Mouse (Mus musculus) adrenal gland, postnatal 36 days (tissue): Measurements from ENCODE around the gene Csnk1g2. TPM values are rescaled to one million over a fixed set of nuclear protein-coding genes. Genes with fewer than 3 reads are reported as not detected.
"Not testable (repeated sequence)": the region's sequence is repeated elsewhere in the genome, so short reads cannot be mapped to it uniquely, and the experiment has no call there.

Experiments used
- DNase-seq, 2 experiments: peaks; one replicate each; pipeline ENCODE4 v3.0.0; 2021; ENCODE audit warnings: mixed read lengths in 1 of 2
- total RNA-seq, 2 experiments: library from RNA; stranded (reverse); gene quantifications; 2 replicates each; pipeline ENCODE4 v1.2.3; 2021

Gene Csnk1g2
- total RNA-seq, 2 experiments from 2014 or later, result 129 to 135 TPM

GRCm38 (mm10) chr10:80623457-80624191 is 986 bp downstream of the Csnk1g2 start:
- DNase-seq, result peak; percentile 73 to 80

GRCm38 (mm10) chr10:80625764-80626163 is 3.1 kb downstream of the Csnk1g2 start:
- DNase-seq, result no peak

GRCm38 (mm10) chr10:80627685-80628084 is 5.0 kb downstream of the Csnk1g2 start:
- peak in 1 of 2 experiments; percentile 40 for DNase-seq

- DNase-seq, result no peak
These were observed 6.3 kb downstream of the Csnk1g2 start for GRCm38 (mm10) chr10:80628925-80629324.

- DNase-seq, result no peak
These were observed 12.7 kb downstream of the Csnk1g2 start for GRCm38 (mm10) chr10:80635345-80635744.

GRCm38 (mm10) chr10:80646936-80647335 is 24.3 kb downstream of the Csnk1g2 start:
- no peak for DNase-seq

- not testable (repeated sequence) for DNase-seq
These were observed 27.3 kb downstream of the Csnk1g2 start for GRCm38 (mm10) chr10:80649910-80650309.

GRCm38 (mm10) chr10:80650392-80650791 is 27.8 kb downstream of the Csnk1g2 start:
- DNase-seq, result no peak

GRCm38 (mm10) chr10:80653156-80653720 is 30.6 kb downstream of the Csnk1g2 start:
- DNase-seq, result peak; percentile 61 to 70

- DNase-seq, result no peak
These were observed 32.2 kb downstream of the Csnk1g2 start for GRCm38 (mm10) chr10:80654866-80655265.

- no peak for DNase-seq
These were observed 32.9 kb downstream of the Csnk1g2 start for GRCm38 (mm10) chr10:80655406-80656129.

- DNase-seq, result peak; percentile 96 to 99
These were observed 33.7 kb downstream of the Csnk1g2 start for GRCm38 (mm10) chr10:80656130-80656862.

- DNase-seq, result no peak
These were observed 34.4 kb downstream of the Csnk1g2 start, which contains the start of gene Btbd2 for GRCm38 (mm10) chr10:80656863-80657623. Gene Btbd2, minus strand, starts transcription at chr10:80657071.

- no peak for DNase-seq
These were observed 35.7 kb downstream of the Csnk1g2 start for GRCm38 (mm10) chr10:80658194-80658840.

- DNase-seq, result no peak
These were observed 36.2 kb downstream of the Csnk1g2 start for GRCm38 (mm10) chr10:80658841-80659202.

GRCm38 (mm10) chr10:80659213-80659612 is 36.6 kb downstream of the Csnk1g2 start:
- peak; percentile 80 to 84 for DNase-seq

GRCm38 (mm10) chr10:80661149-80661548 is 38.5 kb downstream of the Csnk1g2 start:
- DNase-seq, result peak; percentile 51 to 69

- no peak for DNase-seq
These were observed 41.0 kb downstream of the Csnk1g2 start for GRCm38 (mm10) chr10:80663485-80664196.

- peak; percentile 89 to 92 for DNase-seq
These were observed 41.8 kb downstream of the Csnk1g2 start for GRCm38 (mm10) chr10:80664197-80665015.
